Mouse (Mus musculus) heart, postnatal 14 days (tissue): ENCODE measurements around the gene Auts2. TPM values are rescaled to one million over a fixed set of nuclear protein-coding genes. Genes with fewer than 3 reads are reported as not detected.

Experiments used
- DNase-seq, 2 experiments: peaks; one replicate each; pipeline ENCODE4 v3.0.0; 2021 to 2022
- intact Hi-C: fragments of 180-260 bp; cut with DNase I; formaldehyde crosslinking; loops from one replicate; pipeline ENCODE4 v1.15.1; 2025
- total RNA-seq, 2 experiments: library from RNA; stranded (reverse); gene quantifications; 2 replicates each; pipeline ENCODE4 v1.2.3; 2021

The Auts2 gene
- total RNA-seq, 2 experiments from 2014 or later, result 43.1 to 47.3 TPM

DNA sequence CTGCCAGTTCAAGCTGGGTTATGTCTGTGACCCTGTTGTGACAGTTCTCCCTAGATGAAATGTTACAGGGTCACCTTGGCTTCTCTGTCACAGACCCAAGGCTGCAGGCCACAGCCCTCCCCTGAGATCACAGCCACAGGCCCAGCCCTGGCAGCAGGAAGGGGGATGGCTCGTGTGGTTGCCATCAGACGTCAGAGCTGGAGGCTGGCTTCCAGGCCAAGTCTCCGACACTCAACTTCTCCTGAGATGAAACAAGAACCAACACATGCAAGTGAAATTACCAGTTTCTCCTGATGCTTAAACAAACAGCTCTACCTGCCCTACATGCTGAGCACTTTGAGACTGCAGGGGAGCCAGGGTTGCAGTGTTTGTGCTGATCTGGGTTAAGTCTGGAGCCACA is 713.9 kb downstream of the Auts2 start:
- intact Hi-C loops, result no loop called here
- peak; percentile 18 to 39 for DNase-seq

DNA sequence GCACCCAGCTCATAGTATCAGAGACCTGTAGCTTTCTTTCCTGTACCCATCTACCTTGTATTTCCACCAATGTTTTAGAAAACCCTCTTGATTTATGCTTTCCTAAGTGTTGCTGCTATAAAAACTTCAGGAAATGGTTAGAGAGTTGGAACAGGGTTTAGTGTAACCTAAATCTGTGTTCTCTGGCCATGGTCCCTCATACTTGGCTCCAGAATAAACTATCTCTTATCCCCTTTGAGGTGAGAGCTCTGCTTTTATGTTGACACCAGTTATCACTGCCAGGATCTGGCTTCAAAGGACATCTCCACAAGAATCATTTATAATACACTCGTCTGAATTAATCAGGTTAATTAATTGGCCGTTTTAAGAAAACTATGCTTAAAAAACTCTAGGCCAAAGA is 714.5 kb downstream of the Auts2 start:
- DNase-seq, result no peak
- intact Hi-C loops, result no loop called here

DNA sequence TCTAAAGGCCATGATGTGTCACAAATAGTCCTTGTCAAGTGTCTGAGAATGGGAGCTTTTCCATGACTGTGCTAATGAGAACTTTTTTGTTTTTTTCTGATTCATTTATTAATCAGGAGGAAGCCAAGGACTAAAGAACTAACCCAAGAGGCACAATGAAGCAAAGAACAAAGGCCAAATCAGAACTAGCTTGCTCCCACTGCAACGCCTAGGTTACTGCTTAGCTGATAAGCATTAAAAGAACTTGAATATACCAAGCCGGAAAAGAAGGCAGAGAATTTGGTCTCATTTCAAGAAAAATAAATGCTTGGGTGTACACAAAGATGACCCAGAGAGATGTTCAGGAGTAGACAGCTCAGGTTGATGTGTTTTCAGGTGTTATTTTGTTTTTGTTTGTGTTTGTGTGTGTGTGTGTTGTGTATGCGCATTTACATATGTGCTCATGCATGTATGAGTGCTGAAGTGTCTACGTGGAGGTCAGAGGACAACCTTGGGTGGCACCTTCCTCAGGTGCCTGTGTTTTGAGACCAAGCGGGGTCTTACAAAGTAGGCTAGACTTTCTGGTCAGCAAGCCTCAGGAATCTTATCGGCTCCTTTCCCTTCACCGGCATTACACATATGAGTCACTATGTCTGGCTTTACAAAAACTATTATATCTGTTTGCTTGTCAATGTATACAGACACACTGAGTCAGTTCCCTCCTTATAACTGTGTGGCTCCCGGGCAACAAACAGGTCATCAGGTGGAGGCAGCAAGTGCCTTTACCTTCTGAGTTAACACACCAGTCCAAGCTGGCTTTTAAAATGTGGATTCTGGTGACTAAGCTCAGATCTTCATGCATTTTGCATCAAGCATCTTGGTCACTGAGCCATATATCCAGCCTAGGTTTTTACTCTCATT is 716.5 kb downstream of the Auts2 start:
- DNase-seq, result no peak
- intact Hi-C loops, result no loop called here

DNA sequence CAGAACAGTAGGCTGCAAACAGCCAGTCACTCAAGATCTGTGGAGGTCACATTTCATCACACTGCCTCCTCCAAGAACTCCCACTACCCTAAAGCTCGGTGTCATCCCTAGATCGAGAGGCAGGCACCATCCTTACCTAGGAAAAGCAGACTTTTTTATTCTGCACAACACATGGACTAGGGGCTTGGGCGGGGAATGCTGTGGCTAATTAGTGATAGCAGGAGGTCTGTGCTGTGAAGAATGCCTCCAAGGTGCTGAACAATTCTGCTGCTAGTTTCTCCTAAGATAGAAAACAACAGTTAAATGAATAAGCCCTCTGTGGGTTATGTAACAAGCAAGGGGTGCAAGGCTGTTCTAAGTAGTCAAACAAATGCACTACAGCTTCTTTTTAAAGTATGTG is 717.7 kb downstream of the Auts2 start:
- no peak for DNase-seq
- intact Hi-C loops, result no loop called here

DNA sequence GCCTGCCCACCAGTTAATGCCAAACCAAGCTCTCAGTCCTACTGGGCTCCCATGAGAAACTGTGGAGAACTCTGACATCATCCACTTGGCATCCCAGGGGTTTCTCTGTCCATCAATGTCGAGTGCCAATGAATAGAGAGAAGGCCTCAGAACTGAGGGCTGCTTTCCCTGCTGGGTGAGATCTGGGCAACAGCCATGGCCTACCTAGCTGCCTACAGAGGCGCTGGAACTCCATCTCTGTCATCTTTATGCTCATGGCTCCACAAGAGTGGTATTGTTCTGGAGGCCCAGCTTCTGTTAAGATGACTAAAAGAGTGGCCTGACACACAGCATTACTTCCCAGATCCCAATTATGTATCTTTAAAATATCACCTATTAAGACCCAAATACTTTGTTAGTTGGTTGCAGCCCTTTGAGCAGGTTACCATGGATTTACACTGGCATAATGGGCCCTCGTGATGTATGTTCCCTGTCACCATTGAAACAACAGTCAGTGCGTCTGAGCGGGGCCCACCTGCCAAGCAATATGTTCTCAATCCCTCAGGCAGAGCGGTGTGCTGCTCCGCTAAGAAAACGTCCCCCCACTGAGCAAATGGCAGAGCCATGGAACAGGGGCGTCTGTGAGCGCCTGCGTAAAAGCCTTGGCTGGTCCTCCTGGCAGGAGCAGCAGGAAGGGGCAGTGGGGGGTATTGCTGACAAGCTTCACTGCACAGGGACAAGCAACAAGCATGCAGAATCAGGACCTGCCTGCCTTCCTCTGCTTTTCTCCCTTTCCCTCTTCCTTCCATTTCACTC is 718.8 kb downstream of the Auts2 start:
- no peak for DNase-seq
- intact Hi-C loops, result no loop called here

DNA sequence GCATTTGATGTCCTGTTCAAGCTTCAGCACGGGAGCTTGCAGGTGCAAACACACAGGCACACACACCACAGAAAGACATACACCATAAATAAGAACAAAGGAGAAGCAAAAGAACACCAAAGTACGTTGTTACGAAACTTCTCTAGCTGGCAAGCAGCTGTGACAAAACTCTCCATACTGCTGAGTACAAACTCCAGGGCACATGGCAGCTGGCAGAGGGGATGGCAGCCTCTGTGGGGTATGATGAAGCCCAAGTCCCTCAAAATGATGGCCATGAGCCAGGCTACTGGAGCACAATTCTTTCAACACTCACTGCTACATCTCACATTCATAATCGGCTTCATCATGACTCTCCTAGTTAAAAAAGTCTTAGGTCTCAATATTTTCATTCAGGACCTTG is 721.7 kb downstream of the Auts2 start:
- intact Hi-C loops, result no loop called here
- DNase-seq, result no peak

DNA sequence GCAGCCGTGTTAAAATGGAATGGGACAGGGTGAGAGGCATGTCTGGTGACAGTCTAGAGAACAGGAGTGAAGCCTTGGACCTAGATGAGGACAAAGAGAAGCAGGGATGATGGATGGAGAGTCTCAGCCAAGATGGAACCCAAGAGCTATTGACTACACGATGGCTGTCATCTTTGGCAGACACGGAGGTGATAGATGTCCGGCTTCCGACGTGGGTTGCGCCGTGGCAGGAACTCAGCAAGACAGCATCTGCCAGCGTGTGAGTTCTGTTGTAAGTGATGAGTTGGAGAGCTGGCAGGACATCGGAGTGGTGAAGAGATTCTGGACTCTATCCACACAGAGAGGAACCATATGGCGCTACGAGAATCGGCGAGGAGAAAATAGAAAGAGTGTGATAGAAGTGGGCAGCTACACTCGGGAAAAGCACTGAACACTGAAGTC is 723.9 kb downstream of the Auts2 start:
- intact Hi-C loops, result no loop called here
- peak; percentile 19 to 28 for DNase-seq

DNA sequence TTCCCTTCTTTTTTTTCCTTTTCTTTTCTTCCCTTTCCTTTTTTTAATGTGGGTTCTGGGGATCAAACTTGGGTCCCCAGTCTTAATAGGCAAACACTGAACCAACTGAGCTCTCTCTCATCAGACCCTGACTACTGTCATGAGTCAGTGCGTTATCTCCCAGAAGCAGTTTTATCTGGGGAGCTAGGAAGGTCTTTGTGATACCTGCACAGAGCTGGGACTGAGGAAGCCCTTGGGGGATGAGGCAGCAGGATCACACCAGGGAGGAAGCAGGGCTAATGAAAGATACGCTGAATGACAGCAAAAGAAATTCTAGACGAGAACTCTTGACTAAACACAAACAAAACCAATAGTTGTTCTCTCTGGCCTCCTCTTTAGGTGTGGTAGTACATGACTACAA is 727.6 kb downstream of the Auts2 start:
- DNase-seq, result no peak
- intact Hi-C loops, result no loop called here

DNA sequence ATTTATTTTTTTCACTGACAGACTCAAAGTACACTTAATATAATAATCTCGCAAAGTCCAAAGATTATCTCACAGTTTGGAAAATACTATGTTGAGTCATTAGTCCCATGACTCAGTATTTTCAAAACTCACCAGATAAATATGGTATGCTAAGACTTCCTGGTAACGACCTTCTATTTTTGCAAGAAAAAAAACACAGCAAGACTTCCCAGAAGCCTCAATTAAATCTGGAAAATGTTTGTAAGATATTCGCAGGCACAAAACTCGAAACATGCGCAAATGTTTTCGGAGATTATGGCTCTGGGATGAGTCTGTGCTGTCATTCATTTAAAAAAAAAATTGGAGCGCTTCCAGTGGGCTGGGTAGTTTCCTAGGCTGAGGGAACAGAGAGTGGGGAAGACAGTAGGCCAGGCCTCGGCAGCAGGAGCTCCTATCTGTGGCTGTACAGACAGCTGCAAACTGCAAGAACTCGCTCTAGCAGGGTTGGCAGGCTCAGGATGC is 728.6 kb downstream of the Auts2 start:
- peak; percentile 39 for DNase-seq
- intact Hi-C loops, result loop anchor here (5.0 kb wide), 1 partner anchor 62 kb away; no protein-coding TSS in a partner anchor

DNA sequence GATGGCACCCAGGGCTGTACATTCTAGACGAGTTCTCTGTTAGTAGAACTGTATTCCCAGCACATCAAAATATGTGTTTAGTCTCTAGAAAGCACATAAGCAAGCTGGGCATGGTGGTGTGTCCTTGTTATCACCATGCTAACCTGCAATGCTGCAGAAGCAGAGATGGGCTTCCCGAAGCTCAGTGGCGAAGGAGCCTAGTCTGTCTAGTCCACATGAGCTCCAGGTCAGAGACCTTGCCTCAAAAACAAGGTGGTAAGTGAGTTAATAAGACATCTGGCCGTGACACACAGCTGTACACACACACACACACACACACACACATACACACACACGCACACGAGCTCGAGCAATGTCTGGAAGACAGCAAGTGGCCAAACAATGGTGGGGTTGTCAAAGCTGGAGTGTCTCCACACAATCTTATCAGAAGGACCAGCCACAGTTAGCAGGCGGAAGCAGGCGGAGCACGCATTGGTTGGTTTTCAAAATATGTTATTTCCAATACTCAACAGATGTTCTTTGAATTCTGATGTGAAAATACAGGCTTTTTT is 729.1 kb downstream of the Auts2 start:
- DNase-seq, result peak; percentile 31 to 36
- intact Hi-C loops, result loop anchor here (5.0 kb wide), 1 partner anchor 62 kb away; no protein-coding TSS in a partner anchor

DNA sequence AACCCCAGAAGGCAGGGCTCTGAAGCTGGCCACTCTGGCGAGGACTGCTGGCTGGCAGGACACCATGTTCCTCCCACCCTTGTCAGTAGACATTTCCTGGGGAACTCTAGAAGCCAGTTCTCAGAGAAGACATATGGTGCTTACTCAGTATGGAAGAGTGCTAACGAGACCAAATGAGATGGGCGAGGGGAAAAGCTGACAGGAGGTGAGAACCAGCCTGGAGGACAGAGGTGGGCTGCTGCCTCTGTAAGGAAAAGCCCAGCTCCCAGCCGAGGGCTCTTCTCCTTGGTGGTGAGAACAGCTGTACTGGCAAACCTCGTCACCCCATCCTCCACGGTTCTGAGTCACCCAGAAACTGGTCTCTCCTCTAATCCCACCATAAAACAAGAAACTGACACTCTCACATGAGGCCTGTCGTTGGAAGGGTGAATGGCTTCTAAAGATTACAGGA is 729.8 kb downstream of the Auts2 start:
- peak; percentile 17 to 22 for DNase-seq
- intact Hi-C loops, result loop anchor here (5.0 kb wide), 1 partner anchor 61 kb away; no protein-coding TSS in a partner anchor

DNA sequence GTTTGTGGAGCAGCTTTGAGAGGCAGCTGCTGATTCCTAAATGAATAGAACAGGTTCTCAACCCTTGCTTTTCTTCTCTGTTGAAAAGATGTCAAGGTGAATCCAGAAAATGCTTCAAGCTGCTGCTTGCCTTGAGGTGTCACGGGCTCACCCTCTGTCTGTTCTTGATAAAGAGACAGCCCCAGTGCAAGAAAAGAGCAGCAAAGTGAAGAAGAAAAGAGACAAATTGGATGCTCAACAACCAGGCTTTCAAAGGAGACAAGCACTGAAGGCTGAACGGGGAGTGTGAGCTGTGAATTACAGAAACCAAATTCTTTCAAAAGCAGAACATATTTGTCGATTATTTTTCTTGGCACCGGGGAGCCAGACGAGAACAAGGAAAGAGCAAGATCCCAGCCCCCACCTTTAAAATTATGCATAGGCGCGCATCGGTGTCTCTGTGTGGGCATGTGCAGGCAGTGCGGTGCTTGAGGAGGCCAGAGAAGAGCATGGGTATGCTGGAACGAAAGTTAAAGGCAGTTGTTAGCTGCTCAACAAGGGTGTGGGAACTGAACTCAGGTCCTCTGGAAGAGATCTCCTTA is 730.6 kb downstream of the Auts2 start:
- intact Hi-C loops, result loop anchor here (5.0 kb wide), 1 partner anchor 60 kb away; no protein-coding TSS in a partner anchor
- no peak for DNase-seq

DNA sequence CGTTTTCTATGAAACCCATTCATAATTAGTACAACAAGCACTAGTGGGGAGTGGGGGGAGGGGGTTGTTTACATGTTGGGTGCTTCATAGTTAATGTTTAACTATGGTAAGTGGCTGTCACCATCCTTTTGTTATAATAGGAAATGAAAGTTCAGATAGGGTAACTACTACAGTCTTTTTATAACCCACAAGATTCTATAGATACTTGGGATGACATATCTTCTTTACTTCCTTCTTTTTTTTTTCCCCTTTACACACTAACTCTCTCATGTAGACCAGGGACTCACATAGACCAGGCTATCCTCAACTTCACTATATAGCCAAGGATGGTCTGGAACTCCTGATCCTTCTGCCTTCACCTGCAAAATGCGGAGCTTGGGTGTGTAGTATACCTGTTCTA is 736.8 kb downstream of the Auts2 start:
- DNase-seq, result no peak
- intact Hi-C loops, result no loop called here

DNA sequence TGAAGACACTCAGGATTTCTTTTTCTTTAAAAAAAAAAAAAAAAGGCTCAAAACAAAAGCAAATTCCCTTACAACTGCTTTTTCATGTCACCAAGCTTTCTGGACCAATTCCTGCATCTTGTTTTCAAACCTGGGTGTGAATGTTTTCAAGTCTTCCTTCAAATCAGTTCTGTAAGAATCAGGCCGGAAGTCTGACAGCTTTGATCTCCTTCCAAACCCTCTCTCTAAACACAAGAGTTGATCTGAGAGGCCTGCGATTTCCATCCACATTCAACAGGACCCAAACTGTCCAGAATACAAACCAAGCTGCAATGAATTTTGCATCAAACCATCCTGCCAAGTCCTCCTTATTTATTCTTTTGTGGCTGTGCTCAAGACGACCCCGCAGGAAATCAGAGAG is 737.9 kb downstream of the Auts2 start:
- intact Hi-C loops, result no loop called here
- DNase-seq, result no peak

DNA sequence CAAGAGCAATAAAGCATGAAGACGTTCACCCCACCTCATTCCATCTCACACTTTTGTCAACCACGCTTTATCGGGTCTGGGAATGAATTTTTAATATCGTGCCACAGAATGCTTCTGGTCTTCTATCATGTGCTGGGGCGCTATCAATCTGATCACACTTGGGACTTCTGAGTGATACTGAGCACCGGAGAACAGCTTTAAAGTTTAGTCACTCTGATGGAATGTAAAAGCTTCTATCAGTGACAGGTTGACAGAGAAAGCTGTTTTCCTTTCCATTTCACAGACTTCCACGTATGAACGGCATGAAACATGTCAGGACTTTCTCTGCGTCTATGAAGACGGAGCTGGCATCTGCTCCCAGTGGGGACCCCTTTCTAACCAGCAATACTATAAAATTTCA is 739.5 kb downstream of the Auts2 start:
- intact Hi-C loops, result no loop called here
- no peak for DNase-seq

DNA sequence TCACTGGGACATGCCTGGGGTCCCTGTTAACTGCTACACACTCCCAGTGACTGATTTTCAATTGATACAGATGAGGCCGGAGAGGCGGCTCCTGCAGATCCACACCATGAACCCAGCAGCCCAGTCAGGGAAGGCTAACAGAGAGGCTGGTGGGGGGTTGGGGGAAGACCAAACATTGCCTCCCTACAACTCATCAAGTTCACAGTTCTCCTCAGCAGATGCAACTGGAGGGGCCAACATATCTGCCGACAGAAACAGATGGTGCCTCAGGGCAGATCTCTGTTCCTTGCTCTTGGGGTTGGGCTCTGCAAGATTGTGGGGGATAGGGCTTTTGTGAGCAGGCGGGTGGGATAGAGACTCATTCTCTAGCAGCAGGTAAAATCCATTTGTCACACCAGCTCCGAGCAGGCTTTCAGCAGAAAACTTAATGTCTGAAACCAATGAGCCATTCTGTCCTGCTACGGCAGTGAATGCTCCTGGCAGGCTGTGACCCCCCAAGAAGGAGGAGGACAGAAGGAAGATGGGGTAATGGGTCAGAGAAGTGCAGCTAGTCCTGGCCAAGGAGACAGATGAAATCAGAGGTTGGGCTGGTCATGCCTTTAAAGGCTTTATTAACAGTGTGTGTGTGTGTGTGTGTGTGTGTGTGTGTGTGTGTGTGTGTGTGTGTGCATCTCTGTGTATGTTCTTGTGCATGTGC is 740.7 kb downstream of the Auts2 start:
- intact Hi-C loops, result no loop called here
- DNase-seq, result no peak

DNA sequence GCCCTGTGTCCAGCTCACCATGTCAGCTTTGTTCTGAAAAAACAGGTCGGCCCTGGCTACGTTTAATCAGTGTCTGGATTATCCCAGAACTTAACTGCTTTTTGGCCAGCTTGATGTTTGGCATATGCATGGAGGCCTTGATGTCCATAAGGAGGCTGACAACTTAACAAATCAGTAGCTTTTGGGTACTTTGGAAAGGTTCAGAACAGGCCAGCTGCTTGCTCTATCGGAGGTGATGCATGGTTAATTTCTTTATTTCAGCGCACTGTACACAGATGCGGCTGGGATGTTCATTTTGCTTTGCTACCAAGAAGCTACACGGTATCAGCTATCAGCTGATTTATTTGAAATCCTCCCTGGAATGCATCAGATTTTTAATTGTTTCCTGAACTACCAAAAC is 741.2 kb downstream of the Auts2 start:
- no peak for DNase-seq
- intact Hi-C loops, result no loop called here

DNA sequence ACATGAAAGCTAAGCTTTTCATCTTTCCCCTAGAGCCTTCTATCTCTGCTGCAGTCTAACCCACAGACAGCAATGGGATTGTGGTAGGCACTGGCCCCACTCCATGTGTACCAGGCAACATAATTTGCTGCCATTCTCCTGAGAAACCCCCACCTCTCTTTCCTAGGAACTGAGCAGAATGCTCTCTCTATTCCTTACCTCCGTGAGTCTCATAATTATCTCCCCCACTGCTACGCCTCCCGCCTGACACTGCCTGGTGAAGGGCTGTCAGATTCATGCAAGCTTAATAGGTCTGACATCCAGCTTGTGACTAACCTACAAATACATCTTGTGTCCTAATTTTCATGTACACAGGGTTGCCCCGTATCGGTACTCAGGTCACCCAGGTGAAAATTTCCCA is 744.8 kb downstream of the Auts2 start:
- no peak for DNase-seq
- intact Hi-C loops, result no loop called here

DNA sequence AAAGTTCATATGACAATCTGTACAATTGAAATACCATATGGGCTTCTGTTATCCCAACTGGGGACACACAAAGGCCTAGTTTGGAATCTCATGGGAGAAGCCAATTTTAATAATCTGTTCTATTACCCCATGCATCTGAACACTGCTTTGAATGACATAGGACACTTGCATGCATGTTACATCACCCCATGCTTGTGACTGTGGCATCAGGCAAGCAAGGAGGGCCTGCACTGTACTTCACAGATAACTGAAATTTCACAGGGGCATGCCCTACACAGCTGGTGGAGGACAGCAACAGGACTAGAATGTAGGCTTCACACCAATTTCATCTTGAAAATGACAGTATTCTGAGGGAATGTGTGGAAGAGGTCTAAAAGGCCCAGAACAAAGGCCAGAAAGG is 746.1 kb downstream of the Auts2 start:
- DNase-seq, result no peak
- intact Hi-C loops, result no loop called here
